Mouse (Mus musculus) olfactory bulb, adult 2 months (tissue): ENCODE results near the gene Nlrc5.

Experiments
- CTCF ChIP-seq: fragments of 200-500 bp; IDR thresholded peaks from 2 replicates; pipeline ENCODE4 v1.5.1; 2012; ENCODE audit warnings: low read depth, mild to moderate bottlenecking, low read length, moderate library complexity; ENCODE audit not compliant: insufficient read depth
- POLR2A ChIP-seq: fragments of 200-500 bp; IDR thresholded peaks from 2 replicates; pipeline ENCODE4 v1.6.1; 2012; ENCODE audit warnings: mild to moderate bottlenecking, low read depth, low read length, moderate library complexity; ENCODE audit not compliant: insufficient read depth

DNA sequence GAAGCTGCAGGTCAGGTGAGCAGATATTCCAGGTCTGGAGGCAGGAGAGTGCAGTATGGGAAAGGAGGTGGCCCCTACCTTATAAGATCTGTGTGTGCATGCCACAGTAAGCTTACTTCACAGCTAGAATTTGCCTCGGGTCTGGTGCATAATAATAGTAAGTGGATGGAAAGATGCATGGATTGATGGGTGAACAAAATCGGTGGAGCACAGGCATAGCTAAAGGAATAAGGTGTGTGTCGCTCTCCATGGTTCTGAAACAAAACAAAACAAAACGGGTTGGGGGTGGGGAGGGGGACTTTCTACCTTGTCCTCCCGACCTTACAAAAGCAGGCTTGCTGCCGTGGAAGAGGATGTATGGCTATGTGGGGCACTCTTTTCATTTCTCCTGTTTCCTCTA, 47.9 kb downstream of the Nlrc5 start:
- TF ChIP-seq CTCF (no peak), POLR2A (no peak)
